Mouse (Mus musculus) urinary bladder, adult 18-20 months (tissue): ENCODE data around the gene Enpp1.
A peak's percentile ranks its signal among the peaks of the same experiment; 100 is the strongest.

Experiments
- DNase-seq, 2 experiments: peaks; one replicate each; pipeline ENCODE4 v3.0.0; 2022; ENCODE audit warnings: low spot score in 2 of 2, mixed read lengths in 2 of 2

Gene Enpp1

GRCm38 (mm10) chr10:24711480-24712366 lies at the start of gene Enpp1:
Gene Enpp1 (minus strand): TSS chr10:24712159.
- peak; percentile 49 to 66 for DNase-seq

GRCm38 (mm10) chr10:24758326-24758915 lies 46.5 kb upstream of the Enpp1 start:
- no peak for DNase-seq

GRCm38 (mm10) chr10:24754874-24755540 lies 43.0 kb upstream of the Enpp1 start:
- no peak for DNase-seq

GRCm38 (mm10) chr10:24754251-24754835 lies 42.4 kb upstream of the Enpp1 start:
- DNase-seq, result peak in 1 of 2 experiments; percentile 26

- DNase-seq, result peak in 1 of 2 experiments; percentile 10
Observed at GRCm38 (mm10) chr10:24753536-24754250, 41.7 kb upstream of the Enpp1 start.

GRCm38 (mm10) chr10:24742950-24743487 lies 31.1 kb upstream of the Enpp1 start:
- DNase-seq, result no peak

- DNase-seq, result no peak
Observed at GRCm38 (mm10) chr10:24741229-24742198, 29.6 kb upstream of the Enpp1 start.

GRCm38 (mm10) chr10:24739171-24739570 lies 27.2 kb upstream of the Enpp1 start:
- no peak for DNase-seq

- DNase-seq, result no peak
Observed at GRCm38 (mm10) chr10:24738456-24738855, 26.5 kb upstream of the Enpp1 start.

- no peak for DNase-seq
Observed at GRCm38 (mm10) chr10:24735027-24735777, 23.2 kb upstream of the Enpp1 start.

- DNase-seq, result no peak
Observed at GRCm38 (mm10) chr10:24727478-24727877, 15.5 kb upstream of the Enpp1 start.

GRCm38 (mm10) chr10:24725197-24725596 lies 13.2 kb upstream of the Enpp1 start:
- DNase-seq, result no peak

- no peak for DNase-seq
Observed at GRCm38 (mm10) chr10:24721841-24722240, 9.9 kb upstream of the Enpp1 start.

- DNase-seq, result no peak
Observed at GRCm38 (mm10) chr10:24719383-24719782, 7.4 kb upstream of the Enpp1 start.

- DNase-seq, result no peak
Observed at GRCm38 (mm10) chr10:24718720-24719119, 6.8 kb upstream of the Enpp1 start.

- DNase-seq, result no peak
Observed at GRCm38 (mm10) chr10:24718058-24718457, 6.1 kb upstream of the Enpp1 start.

- no peak for DNase-seq
Observed at GRCm38 (mm10) chr10:24716232-24716631, 4.3 kb upstream of the Enpp1 start.

GRCm38 (mm10) chr10:24712901-24713300 lies 942 bp upstream of the Enpp1 start:
- DNase-seq, result no peak

- no peak for DNase-seq
Observed at GRCm38 (mm10) chr10:24712367-24712761, 405 bp upstream of the Enpp1 start.
